Mouse (Mus musculus) right cerebral cortex, postnatal 14 days (tissue): ENCODE results near the gene Pnpla1.
A peak's percentile ranks its signal among the peaks of the same experiment; 100 is the strongest.

Experiments
- DNase-seq: peaks from one replicate; pipeline ENCODE4 v3.0.0; 2022

Pnpla1 gene

GRCm38 (mm10) chr17:28886266-28886665, 28.1 kb downstream of the Pnpla1 start:
- no peak for DNase-seq

GRCm38 (mm10) chr17:28894050-28894767, 36.0 kb downstream of the Pnpla1 start:
- DNase-seq = no peak

- no peak for DNase-seq
These were observed 37.1 kb downstream of the Pnpla1 start for GRCm38 (mm10) chr17:28895217-28895875.

- DNase-seq = no peak
These were observed 38.0 kb downstream of the Pnpla1 start for GRCm38 (mm10) chr17:28896095-28896780.

- no peak for DNase-seq
These were observed 39.6 kb downstream of the Pnpla1 start for GRCm38 (mm10) chr17:28897817-28898216.

GRCm38 (mm10) chr17:28898249-28898648, 40.0 kb downstream of the Pnpla1 start:
- no peak for DNase-seq

GRCm38 (mm10) chr17:28899427-28899826, 41.2 kb downstream of the Pnpla1 start:
- no peak for DNase-seq

GRCm38 (mm10) chr17:28901559-28901958, 43.3 kb downstream of the Pnpla1 start:
- DNase-seq = no peak

- peak; percentile 67 for DNase-seq
These were observed 46.5 kb downstream of the Pnpla1 start for GRCm38 (mm10) chr17:28904546-28905376.

GRCm38 (mm10) chr17:28905377-28905916, 47.2 kb downstream of the Pnpla1 start:
- DNase-seq = no peak

- peak; percentile 41 for DNase-seq
These were observed 49.7 kb downstream of the Pnpla1 start for GRCm38 (mm10) chr17:28907959-28908358.

GRCm38 (mm10) chr17:28909252-28909941, 51.2 kb downstream of the Pnpla1 start:
- DNase-seq = peak; percentile 72

GRCm38 (mm10) chr17:28910139-28910538, 51.9 kb downstream of the Pnpla1 start:
- no peak for DNase-seq

- DNase-seq = no peak
These were observed 55.0 kb downstream of the Pnpla1 start for GRCm38 (mm10) chr17:28913200-28913599.

GRCm38 (mm10) chr17:28913940-28914339, 55.7 kb downstream of the Pnpla1 start:
- DNase-seq = no peak

GRCm38 (mm10) chr17:28915060-28915628, 56.9 kb downstream of the Pnpla1 start, which contains the start of gene 4930539E08Rik:
Gene 4930539E08Rik (minus strand): TSS chr17:28915324.
- DNase-seq = no peak

GRCm38 (mm10) chr17:28916520-28916919, 58.3 kb downstream of the Pnpla1 start:
- DNase-seq = no peak

- no peak for DNase-seq
These were observed 62.9 kb downstream of the Pnpla1 start for GRCm38 (mm10) chr17:28921086-28921485.

- no peak for DNase-seq
These were observed 63.9 kb downstream of the Pnpla1 start for GRCm38 (mm10) chr17:28922096-28922495.

GRCm38 (mm10) chr17:28924957-28925595, 66.9 kb downstream of the Pnpla1 start:
- DNase-seq = no peak

GRCm38 (mm10) chr17:28926380-28926779, 68.2 kb downstream of the Pnpla1 start:
- peak; percentile 82 for DNase-seq
